Mouse (Mus musculus) embryo, embryonic 11.5 days (tissue): ENCODE measurements at regions not wholly inside any gene's neighbourhood (a gene's known extent, or its start where the extent isn't known, plus 50 kb on each side); places are given as distances from the start of the nearest gene placed in this dataset.

ENCODE experiments used
- DNase-seq: peaks from one replicate; pipeline ENCODE4 v3.0.0-alpha.2; 2012; ENCODE audit warnings: low read depth, low spot score

GRCm38 (mm10) chr10:45763160-45763955 lies 185.7 kb downstream of the Hace1 start:
- DNase-seq = no peak

GRCm38 (mm10) chr10:45779720-45780119 lies 202.1 kb downstream of the Hace1 start:
- DNase-seq = no peak

GRCm38 (mm10) chr10:45783026-45783425 lies 205.4 kb downstream of the Hace1 start:
- no peak for DNase-seq

- no peak for DNase-seq
Observed at GRCm38 (mm10) chr10:45783461-45784149, 206.0 kb downstream of the Hace1 start.

- no peak for DNase-seq
Observed at GRCm38 (mm10) chr10:45784150-45784479, 206.5 kb downstream of the Hace1 start.

GRCm38 (mm10) chr10:45784575-45784974 lies 206.9 kb downstream of the Hace1 start:
- DNase-seq = no peak

GRCm38 (mm10) chr10:45788356-45788755 lies 210.7 kb downstream of the Hace1 start:
- DNase-seq = no peak

- DNase-seq = no peak
Observed at GRCm38 (mm10) chr10:45795582-45795981, 218.0 kb downstream of the Hace1 start.

GRCm38 (mm10) chr10:45800070-45800851 lies 222.6 kb downstream of the Hace1 start:
- peak; percentile 54 for DNase-seq

GRCm38 (mm10) chr10:45801463-45801862 lies 223.8 kb downstream of the Hace1 start:
- DNase-seq = no peak

- no peak for DNase-seq
Observed at GRCm38 (mm10) chr10:45806984-45807827, 229.6 kb downstream of the Hace1 start.

- DNase-seq = no peak
Observed at GRCm38 (mm10) chr10:45811882-45812281, 234.3 kb downstream of the Hace1 start.

- no peak for DNase-seq
Observed at GRCm38 (mm10) chr10:45813804-45814203, 236.2 kb downstream of the Hace1 start.

- no peak for DNase-seq
Observed at GRCm38 (mm10) chr10:45816679-45817078, 239.1 kb downstream of the Hace1 start.

GRCm38 (mm10) chr10:45820986-45821655 lies 243.5 kb downstream of the Hace1 start:
- no peak for DNase-seq

GRCm38 (mm10) chr10:45822251-45822650 lies 244.6 kb downstream of the Hace1 start:
- DNase-seq = no peak

GRCm38 (mm10) chr10:45823612-45824011 lies 246.0 kb downstream of the Hace1 start:
- DNase-seq = no peak

GRCm38 (mm10) chr10:45848654-45849053 lies 271.0 kb downstream of the Hace1 start:
- DNase-seq = no peak

GRCm38 (mm10) chr10:45849841-45850240 lies 272.2 kb downstream of the Hace1 start:
- DNase-seq = no peak

GRCm38 (mm10) chr10:45850625-45851024 lies 273.0 kb downstream of the Hace1 start:
- DNase-seq = no peak

- no peak for DNase-seq
Observed at GRCm38 (mm10) chr10:45852688-45853087, 275.1 kb downstream of the Hace1 start.
